Mouse (Mus musculus): Measurements from ENCODE around the gene Tbc1d22b.

Tbc1d22b gene

DNA sequence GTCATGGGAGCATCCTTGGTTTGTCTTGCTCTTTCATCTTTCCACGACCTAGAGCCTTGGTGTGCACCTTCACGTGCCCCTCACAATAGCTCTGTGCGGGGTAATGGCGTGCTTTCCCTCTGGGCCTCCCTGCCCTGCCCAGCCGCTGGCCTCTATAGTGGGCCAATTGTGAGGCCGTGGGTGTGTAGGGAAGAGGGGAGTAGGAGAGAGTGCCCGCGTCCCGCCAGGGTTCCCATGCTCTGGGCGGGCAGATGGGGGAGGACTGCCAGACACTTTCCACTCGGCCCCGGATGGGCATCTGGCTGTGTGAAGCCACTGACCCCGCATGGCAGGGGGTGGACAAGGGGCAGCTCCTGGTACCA lies 47.2 kb downstream of the Tbc1d22b start:
- peak; percentile 40 to 42 for DNase-seq

DNA sequence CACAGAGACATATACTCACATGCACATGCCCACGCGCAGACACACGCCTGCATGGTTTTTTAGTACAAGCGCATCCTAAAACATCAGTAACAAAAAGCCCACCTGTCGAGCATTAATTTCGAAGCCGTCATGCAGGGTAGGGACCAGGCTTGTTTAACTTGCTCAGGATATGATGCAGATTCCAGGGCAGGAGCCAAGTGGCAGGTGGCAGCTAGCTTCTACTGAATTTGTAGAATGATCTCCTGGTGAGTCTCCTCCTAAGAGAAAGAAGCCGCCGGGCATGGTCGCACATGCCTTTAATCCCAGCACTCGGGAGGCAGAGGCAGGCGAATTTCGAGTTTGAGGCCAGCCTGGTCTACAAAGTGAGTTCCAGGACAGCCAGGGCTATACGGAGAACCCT lies 49.5 kb downstream of the Tbc1d22b start:
- no peak for DNase-seq

DNA sequence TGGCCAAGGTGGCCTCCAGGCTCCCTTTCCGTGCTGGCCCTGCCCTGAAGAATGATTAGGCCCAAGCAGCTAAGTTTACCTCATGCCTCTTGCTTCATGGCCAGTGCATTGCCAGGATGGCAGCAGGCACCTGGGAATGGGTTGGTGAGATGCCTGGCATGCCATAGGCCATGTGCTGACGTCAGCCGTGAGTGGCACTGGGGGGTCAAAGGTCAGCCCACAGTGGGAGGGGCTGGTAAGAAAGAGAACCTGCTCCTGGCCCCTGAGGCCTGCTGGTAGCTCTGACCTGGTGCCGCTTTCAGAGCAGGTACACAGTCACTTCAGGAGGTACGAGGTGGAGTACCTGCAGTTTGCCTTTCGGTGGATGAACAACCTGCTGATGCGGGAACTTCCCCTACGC lies 50.0 kb downstream of the Tbc1d22b start:
- DNase-seq, result peak in 1 of 2 experiments; percentile 33

DNA sequence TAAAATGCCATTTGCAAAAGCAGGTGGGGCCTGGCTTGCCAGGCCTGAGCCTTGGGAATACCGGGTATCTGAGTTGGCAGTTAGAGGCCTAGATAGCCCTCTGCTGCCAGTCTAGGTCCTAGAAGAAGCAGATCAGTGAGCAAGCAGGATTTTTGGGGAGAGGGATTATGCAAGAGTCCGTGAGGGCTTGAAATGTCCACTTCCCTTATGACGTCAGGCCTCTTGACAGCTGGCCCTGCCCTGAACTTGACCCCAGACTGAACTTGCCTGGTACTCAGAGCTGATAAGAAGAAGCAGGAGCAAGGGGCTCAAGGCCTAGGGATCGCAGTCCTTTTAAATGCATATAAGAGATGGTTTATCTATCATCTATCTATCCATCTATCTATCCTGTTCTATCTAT lies 51.8 kb downstream of the Tbc1d22b start:
- no peak for DNase-seq

- peak; percentile 93 to 96 for DNase-seq
These were observed 53.7 kb downstream of the Tbc1d22b start for GRCm38 (mm10) chr17:29603283-29603682.

GRCm38 (mm10) chr17:29613453-29613852 lies 63.9 kb downstream of the Tbc1d22b start:
- DNase-seq, result peak in 1 of 2 experiments; percentile 44

- DNase-seq, result peak; percentile 97 to 98
These were observed 64.8 kb downstream of the Tbc1d22b start, which contains the start of the genes Rnf8 and Gm28043 for GRCm38 (mm10) chr17:29614115-29615023. TSS of gene Rnf8 (plus strand) at chr17:29614790. TSS of gene Gm28043 (plus strand) at chr17:29614876.

- no peak for DNase-seq
These were observed 65.5 kb downstream of the Tbc1d22b start for GRCm38 (mm10) chr17:29615024-29615551.

DNA sequence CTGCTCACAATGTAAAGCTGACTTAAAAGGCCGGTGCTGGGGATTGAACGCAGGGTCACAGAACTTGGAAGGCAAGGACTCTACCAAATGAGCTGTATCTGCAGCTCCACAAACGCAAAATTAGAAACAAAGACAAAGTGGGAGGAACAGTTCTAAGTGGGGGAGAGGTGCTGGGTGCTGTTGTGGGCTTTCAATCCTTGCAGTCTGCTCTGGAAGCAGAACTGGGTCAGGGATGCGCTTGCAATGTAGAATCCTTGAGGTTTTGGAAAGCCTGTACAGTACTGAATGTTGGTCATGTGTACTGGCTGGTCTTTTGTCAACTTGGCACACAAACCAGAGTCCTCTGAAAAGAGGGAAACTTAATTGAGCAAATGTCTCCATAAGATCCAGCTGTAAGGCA lies 66.0 kb downstream of the Tbc1d22b start:
- no peak for DNase-seq

GRCm38 (mm10) chr17:29619231-29619630 lies 69.6 kb downstream of the Tbc1d22b start:
- DNase-seq, result no peak

- no peak for DNase-seq
These were observed 73.9 kb downstream of the Tbc1d22b start for GRCm38 (mm10) chr17:29623488-29623887.

- no peak for DNase-seq
These were observed 77.7 kb downstream of the Tbc1d22b start for GRCm38 (mm10) chr17:29627285-29627684.

- peak in 1 of 2 experiments; percentile 26 for DNase-seq
These were observed 79.4 kb downstream of the Tbc1d22b start for GRCm38 (mm10) chr17:29628946-29629345.

- DNase-seq, result no peak
These were observed 80.0 kb downstream of the Tbc1d22b start for GRCm38 (mm10) chr17:29629620-29630019.

GRCm38 (mm10) chr17:29632312-29632711 lies 82.7 kb downstream of the Tbc1d22b start:
- DNase-seq, result no peak

- DNase-seq, result no peak
These were observed 85.9 kb downstream of the Tbc1d22b start for GRCm38 (mm10) chr17:29635492-29635891.

GRCm38 (mm10) chr17:29636118-29636517 lies 86.5 kb downstream of the Tbc1d22b start:
- peak; percentile 72 to 74 for DNase-seq

GRCm38 (mm10) chr17:29637377-29637776 lies 87.8 kb downstream of the Tbc1d22b start:
- peak; percentile 54 to 60 for DNase-seq

DNA sequence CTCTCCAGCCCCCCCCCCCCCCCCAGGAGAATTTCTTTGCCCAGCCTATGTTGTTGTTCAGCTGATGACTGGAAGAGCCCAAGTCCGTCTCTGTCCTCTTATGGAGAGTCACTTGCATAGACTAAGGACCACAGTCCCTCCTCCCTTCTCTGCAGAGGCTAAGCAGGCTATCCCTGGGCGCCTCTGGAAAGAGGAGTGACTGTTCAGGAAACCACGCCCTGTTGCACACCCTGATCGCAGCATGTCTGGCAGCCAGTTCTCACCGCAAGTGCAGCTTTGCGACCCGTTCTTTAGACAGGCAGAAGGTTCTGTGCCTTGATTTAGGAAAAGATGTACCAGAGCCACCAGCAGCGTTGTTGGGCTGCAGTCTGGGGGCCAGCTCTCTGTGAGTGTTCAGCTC lies 88.3 kb downstream of the Tbc1d22b start:
- DNase-seq, result no peak

DNA sequence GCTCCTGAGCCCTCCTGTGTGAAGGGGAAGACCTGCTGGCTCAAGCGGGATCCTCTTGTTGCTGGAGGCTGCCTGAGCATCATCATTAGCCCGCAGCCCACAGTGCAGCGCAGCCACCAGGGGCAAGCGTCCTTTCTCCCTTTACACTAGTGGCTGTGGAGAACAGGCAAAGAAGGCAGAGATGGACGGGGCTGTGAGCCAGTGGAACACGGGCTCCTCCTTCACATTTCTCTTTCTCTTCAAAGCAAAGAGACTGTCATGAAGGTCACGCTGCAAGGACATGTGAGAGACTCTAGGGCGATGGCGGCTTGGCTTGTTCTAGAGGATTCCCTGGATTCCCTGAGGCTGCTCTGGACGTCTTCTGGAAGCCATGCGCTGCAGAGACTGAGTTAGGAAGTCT lies 91.4 kb downstream of the Tbc1d22b start:
- no peak for DNase-seq

- DNase-seq, result no peak
These were observed 92.6 kb downstream of the Tbc1d22b start for GRCm38 (mm10) chr17:29642219-29642618.
